Mouse (Mus musculus): ENCODE measurements around the gene Rgma. TPM values are rescaled to one million over a fixed set of nuclear protein-coding genes. Genes with fewer than 3 reads are reported as not detected.

Rgma gene
- polyA plus RNA-seq, 1 experiment from 2014 or later, result 3.2 TPM

GRCm38 (mm10) chr7:73331645-73332044 is 43.7 kb upstream of the Rgma start:
- no peaks in the 10 kb centered on the region for H3K9me3 ChIP-seq (ENCODE audit: control insufficient read depth, low read length)
- WGBS, result 48% methylated on average over 7 of the region's 7 CpGs
- H3K4me2 ChIP-seq (ENCODE audit: low read length), result no peak overlapping the region
- H3K27ac ChIP-seq (replicated peaks in 1 of 2; ENCODE audit: control insufficient read depth in 1 of 2, insufficient read depth in 1 of 2, low read depth in 2 of 2, low read length in 2 of 2), result no peak overlapping the region
- H3K36me3 ChIP-seq (ENCODE audit: control insufficient read depth, insufficient read depth, low read length), result no peaks in the 10 kb centered on the region
- H3K27me3 ChIP-seq (ENCODE audit: control insufficient read depth, insufficient read depth, low read length), result peaks cover 7% of the 10 kb centered on the region; the same call in 1 of the 2 replicates
- no peak for ATAC-seq (ENCODE audit: insufficient number of reproducible peaks, insufficient read depth, low FRiP score, low read depth)
- H3K9ac ChIP-seq (ENCODE audit: low read length), result no peak overlapping the region
- H3K4me1 ChIP-seq (ENCODE audit: control insufficient read depth in 2 of 2, insufficient read depth in 2 of 2, low read length in 2 of 2), result peaks cover 40 to 46% of the 10 kb centered on the region in 2 experiments
- no peak overlapping the region for H3K4me3 ChIP-seq (ENCODE audit: control insufficient read depth in 1 of 2, insufficient read depth in 1 of 2, low read depth in 1 of 2, low read length in 2 of 2)

DNA sequence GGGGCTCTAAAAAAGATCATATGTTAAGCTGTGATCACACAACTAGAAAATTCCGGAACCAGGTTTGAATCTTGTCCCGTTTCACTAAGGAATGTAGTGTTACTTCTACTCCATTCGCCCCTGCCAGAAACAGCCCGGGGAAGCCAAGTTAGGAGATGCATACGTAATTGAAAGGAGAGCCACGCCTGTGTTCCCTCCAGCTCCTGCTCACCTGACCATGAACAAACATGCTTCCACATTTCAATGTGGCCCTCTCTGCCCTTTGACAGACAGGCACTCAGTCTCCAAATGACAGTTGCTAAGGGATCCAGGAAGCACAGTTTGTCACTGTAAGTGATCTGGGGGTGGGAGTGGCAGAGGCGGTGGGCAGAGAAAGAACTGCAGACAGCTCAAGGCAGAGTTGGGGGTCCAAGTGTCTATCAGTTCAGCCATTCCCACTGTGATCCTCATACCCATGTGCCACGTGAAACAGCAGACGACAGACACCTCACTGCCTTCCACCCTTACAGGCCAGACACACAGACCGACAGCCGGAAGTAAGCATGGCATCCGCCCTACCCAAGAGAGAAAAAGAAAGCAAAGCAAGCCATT is 41.8 kb upstream of the Rgma start:
- H3K9ac ChIP-seq (ENCODE audit: low read length), result no peak overlapping the region
- 88% methylated on average over 12 of the region's 12 CpGs for WGBS
- no peak for ATAC-seq (ENCODE audit: insufficient number of reproducible peaks, insufficient read depth, low FRiP score, low read depth)

DNA sequence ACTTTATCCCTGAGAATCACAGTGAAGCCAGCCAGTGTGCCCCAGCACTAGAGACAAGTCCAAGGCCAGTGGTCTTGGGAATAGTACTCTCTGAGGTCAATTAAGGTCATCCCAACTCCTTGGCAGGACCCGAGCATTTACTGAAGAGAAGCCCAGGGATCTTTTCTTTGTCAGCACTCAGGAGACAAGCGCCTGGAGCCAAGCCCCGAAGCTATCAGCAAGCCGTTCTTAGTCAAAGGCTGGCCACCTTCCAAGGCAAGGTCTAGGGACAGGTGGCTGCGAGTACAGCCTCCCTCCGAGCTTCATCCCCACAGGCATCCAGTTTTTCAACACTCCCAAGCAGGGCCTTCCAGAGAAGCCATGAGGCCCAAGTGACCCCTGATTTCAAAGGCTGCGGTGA is 40.4 kb upstream of the Rgma start:
- H3K4me3 ChIP-seq (ENCODE audit: control insufficient read depth in 1 of 2, insufficient read depth in 1 of 2, low read depth in 1 of 2, low read length in 2 of 2), result no peak overlapping the region
- no peaks in the 10 kb centered on the region for H3K9me3 ChIP-seq (ENCODE audit: control insufficient read depth, low read length)
- H3K36me3 ChIP-seq (ENCODE audit: control insufficient read depth, insufficient read depth, low read length), result no peaks in the 10 kb centered on the region
- H3K4me2 ChIP-seq (ENCODE audit: low read length), result no peak overlapping the region
- H3K4me1 ChIP-seq (ENCODE audit: control insufficient read depth in 2 of 2, insufficient read depth in 2 of 2, low read length in 2 of 2), result peaks cover 24 to 27% of the 10 kb centered on the region in 2 experiments
- 14% methylated on average over 7 of the region's 7 CpGs for WGBS
- peaks cover 5% of the 10 kb centered on the region; the same call in 1 of the 2 replicates for H3K27me3 ChIP-seq (ENCODE audit: control insufficient read depth, insufficient read depth, low read length)
- H3K27ac ChIP-seq (replicated peaks in 1 of 2; ENCODE audit: control insufficient read depth in 1 of 2, insufficient read depth in 1 of 2, low read depth in 2 of 2, low read length in 2 of 2), result no peak overlapping the region
- no peak overlapping the region for H3K9ac ChIP-seq (ENCODE audit: low read length)
- no peak for ATAC-seq (ENCODE audit: insufficient number of reproducible peaks, insufficient read depth, low FRiP score, low read depth)

More for the DNA sequence above, 41.8 kb upstream of the Rgma start:
- Histone ChIP-seq H3K4me2 (ENCODE audit: low read length) (no peak overlapping the region), H3K4me1 (ENCODE audit: control insufficient read depth in 2 of 2, insufficient read depth in 2 of 2, low read length in 2 of 2) (peaks cover 28 to 30% of the 10 kb centered on the region in 2 experiments), H3K36me3 (ENCODE audit: control insufficient read depth, insufficient read depth, low read length) (no peaks in the 10 kb centered on the region), H3K27me3 (ENCODE audit: control insufficient read depth, insufficient read depth, low read length) (peaks cover 7% of the 10 kb centered on the region; the same call in 1 of the 2 replicates), H3K9me3 (ENCODE audit: control insufficient read depth, low read length) (no peaks in the 10 kb centered on the region), H3K4me3 (ENCODE audit: control insufficient read depth in 1 of 2, insufficient read depth in 1 of 2, low read depth in 1 of 2, low read length in 2 of 2) (no peak overlapping the region), H3K27ac (replicated peaks in 1 of 2; ENCODE audit: control insufficient read depth in 1 of 2, insufficient read depth in 1 of 2, low read depth in 2 of 2, low read length in 2 of 2) (no peak overlapping the region)

DNA sequence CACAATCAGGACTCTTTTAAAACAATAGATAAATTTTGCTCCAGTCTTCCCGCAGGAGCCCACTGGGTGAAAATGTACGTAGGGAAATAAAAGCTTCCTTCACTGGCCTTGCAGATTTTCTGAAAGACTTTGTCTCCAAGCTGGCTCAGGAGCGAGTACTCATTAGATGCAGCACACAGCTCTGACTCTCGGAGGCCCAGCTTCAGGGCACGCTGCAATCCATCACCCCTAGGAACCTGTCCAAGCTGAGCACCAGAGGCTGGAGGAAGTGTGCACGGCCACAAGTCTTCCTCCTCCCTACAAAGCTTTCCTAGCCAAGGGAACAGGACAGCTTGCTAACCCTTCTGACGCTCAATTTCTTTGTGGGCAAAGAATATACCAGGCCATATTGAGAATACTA is 38.9 kb upstream of the Rgma start:
- Histone ChIP-seq H3K9ac (ENCODE audit: low read length) (no peak overlapping the region), H3K4me1 (ENCODE audit: control insufficient read depth in 2 of 2, insufficient read depth in 2 of 2, low read length in 2 of 2) (peaks cover 22 to 23% of the 10 kb centered on the region in 2 experiments; a peak in 3 of 4 replicates), H3K27ac (replicated peaks in 1 of 2; ENCODE audit: control insufficient read depth in 1 of 2, insufficient read depth in 1 of 2, low read depth in 2 of 2, low read length in 2 of 2) (no peak overlapping the region), H3K4me3 (ENCODE audit: control insufficient read depth in 1 of 2, insufficient read depth in 1 of 2, low read depth in 1 of 2, low read length in 2 of 2) (no peak overlapping the region), H3K27me3 (ENCODE audit: control insufficient read depth, insufficient read depth, low read length) (no peaks in the 10 kb centered on the region), H3K9me3 (ENCODE audit: control insufficient read depth, low read length) (no peaks in the 10 kb centered on the region), H3K36me3 (ENCODE audit: control insufficient read depth, insufficient read depth, low read length) (no peaks in the 10 kb centered on the region), H3K4me2 (ENCODE audit: low read length) (no peak overlapping the region)
- no peak for ATAC-seq (ENCODE audit: insufficient number of reproducible peaks, insufficient read depth, low FRiP score, low read depth)
- WGBS, result 49% methylated on average over 7 of the region's 7 CpGs

- Histone ChIP-seq H3K4me3 (ENCODE audit: control insufficient read depth in 1 of 2, insufficient read depth in 1 of 2, low read depth in 1 of 2, low read length in 2 of 2) (no peak overlapping the region), H3K27ac (replicated peaks in 1 of 2; ENCODE audit: control insufficient read depth in 1 of 2, insufficient read depth in 1 of 2, low read depth in 2 of 2, low read length in 2 of 2) (no peak overlapping the region), H3K9ac (ENCODE audit: low read length) (no peak overlapping the region), H3K27me3 (ENCODE audit: control insufficient read depth, insufficient read depth, low read length) (0 out of 2 replicates have a peak, but pooled peaks cover 1% of the 10 kb centered on the region), H3K9me3 (ENCODE audit: control insufficient read depth, low read length) (no peaks in the 10 kb centered on the region), H3K36me3 (ENCODE audit: control insufficient read depth, insufficient read depth, low read length) (no peaks in the 10 kb centered on the region), H3K4me2 (ENCODE audit: low read length) (no peak overlapping the region), H3K4me1 (ENCODE audit: control insufficient read depth in 2 of 2, insufficient read depth in 2 of 2, low read length in 2 of 2) (peaks cover 16 to 23% of the 10 kb centered on the region in 2 experiments; a peak in 3 of 4 replicates)
- 92% methylated on average over 5 of the region's 5 CpGs for WGBS
- ATAC-seq (ENCODE audit: insufficient number of reproducible peaks, insufficient read depth, low FRiP score, low read depth), result no peak
Observed at GRCm38 (mm10) chr7:73338353-73338752, 37.0 kb upstream of the Rgma start.

- H3K36me3 ChIP-seq (ENCODE audit: control insufficient read depth, insufficient read depth, low read length), result no peaks in the 10 kb centered on the region
- no peak overlapping the region for H3K4me3 ChIP-seq (ENCODE audit: control insufficient read depth in 1 of 2, insufficient read depth in 1 of 2, low read depth in 1 of 2, low read length in 2 of 2)
- ATAC-seq (ENCODE audit: insufficient number of reproducible peaks, insufficient read depth, low FRiP score, low read depth), result no peak
- no peak overlapping the region for H3K9ac ChIP-seq (ENCODE audit: low read length)
- 36% methylated on average over 3 of the region's 3 CpGs for WGBS
- no peak overlapping the region for H3K27ac ChIP-seq (replicated peaks in 1 of 2; ENCODE audit: control insufficient read depth in 1 of 2, insufficient read depth in 1 of 2, low read depth in 2 of 2, low read length in 2 of 2)
- H3K4me1 ChIP-seq (ENCODE audit: control insufficient read depth in 2 of 2, insufficient read depth in 2 of 2, low read length in 2 of 2), result no peaks in the 10 kb centered on the region; a peak in 2 of 4 replicates
- H3K4me2 ChIP-seq (ENCODE audit: low read length), result no peak overlapping the region
- H3K9me3 ChIP-seq (ENCODE audit: control insufficient read depth, low read length), result no peaks in the 10 kb centered on the region
- H3K27me3 ChIP-seq (ENCODE audit: control insufficient read depth, insufficient read depth, low read length), result peaks cover 11% of the 10 kb centered on the region; the same call in 1 of the 2 replicates
Observed at GRCm38 (mm10) chr7:73343852-73344251, 31.5 kb upstream of the Rgma start.

DNA sequence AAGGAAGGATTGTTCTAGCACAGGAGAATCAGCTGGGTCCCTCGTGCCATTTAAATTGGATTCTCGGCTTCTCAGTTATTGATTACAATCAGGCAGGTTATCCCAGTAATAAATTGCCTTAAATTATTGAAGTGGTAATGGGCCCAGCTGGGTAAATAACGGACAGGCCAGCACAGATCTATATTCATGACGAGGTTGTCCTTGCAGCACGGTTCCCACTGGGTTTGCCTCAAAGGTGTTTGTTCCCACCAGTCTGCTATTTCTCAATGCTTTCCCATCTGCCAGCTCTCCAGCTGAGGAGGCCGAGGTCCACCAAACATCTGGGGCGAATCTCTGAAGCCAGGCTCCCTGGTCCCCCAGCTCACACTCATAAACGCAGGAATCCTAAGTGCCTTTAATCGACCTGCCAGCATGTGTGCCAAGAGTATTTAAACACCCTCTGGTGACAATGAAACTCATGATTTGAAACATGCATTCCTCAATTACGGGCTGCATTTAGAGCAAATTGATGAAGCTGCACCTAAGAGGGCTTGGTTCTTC is 26.7 kb upstream of the Rgma start:
- ATAC-seq (ENCODE audit: insufficient number of reproducible peaks, insufficient read depth, low FRiP score, low read depth), result no peak
- H3K9ac ChIP-seq (ENCODE audit: low read length), result no peak overlapping the region
- H3K4me3 ChIP-seq (ENCODE audit: control insufficient read depth in 1 of 2, insufficient read depth in 1 of 2, low read depth in 1 of 2, low read length in 2 of 2), result no peak overlapping the region
- peak overlapping the region; percentile 9; the same call in 1 of the 2 replicates for H3K4me2 ChIP-seq (ENCODE audit: low read length)
- H3K36me3 ChIP-seq (ENCODE audit: control insufficient read depth, insufficient read depth, low read length), result no peaks in the 10 kb centered on the region
- no peak overlapping the region for H3K27ac ChIP-seq (replicated peaks in 1 of 2; ENCODE audit: control insufficient read depth in 1 of 2, insufficient read depth in 1 of 2, low read depth in 2 of 2, low read length in 2 of 2)
- peaks cover 4 to 7% of the 10 kb centered on the region in 2 experiments; a peak in 3 of 4 replicates for H3K4me1 ChIP-seq (ENCODE audit: control insufficient read depth in 2 of 2, insufficient read depth in 2 of 2, low read length in 2 of 2)
- H3K9me3 ChIP-seq (ENCODE audit: control insufficient read depth, low read length), result no peaks in the 10 kb centered on the region
- 37% methylated on average over 10 of the region's 10 CpGs for WGBS
- H3K27me3 ChIP-seq (ENCODE audit: control insufficient read depth, insufficient read depth, low read length), result peaks cover 8% of the 10 kb centered on the region; the same call in 1 of the 2 replicates
